Mouse (Mus musculus) ES-E14 (cell line): ENCODE measurements around the gene Cacnb4.

ENCODE experiments used
- CHD2 ChIP-seq: IDR thresholded peaks from 2 replicates; pipeline ENCODE4 v1.6.1; 2014; ENCODE audit warnings: mild to moderate bottlenecking, low read depth, low read length, inconsistent platforms
- HCFC1 ChIP-seq: IDR thresholded peaks from 2 replicates; pipeline ENCODE4 v1.6.1; 2012; ENCODE audit warnings: low read length, inconsistent platforms, borderline replicate concordance; ENCODE audit not compliant: insufficient read depth

DNA sequence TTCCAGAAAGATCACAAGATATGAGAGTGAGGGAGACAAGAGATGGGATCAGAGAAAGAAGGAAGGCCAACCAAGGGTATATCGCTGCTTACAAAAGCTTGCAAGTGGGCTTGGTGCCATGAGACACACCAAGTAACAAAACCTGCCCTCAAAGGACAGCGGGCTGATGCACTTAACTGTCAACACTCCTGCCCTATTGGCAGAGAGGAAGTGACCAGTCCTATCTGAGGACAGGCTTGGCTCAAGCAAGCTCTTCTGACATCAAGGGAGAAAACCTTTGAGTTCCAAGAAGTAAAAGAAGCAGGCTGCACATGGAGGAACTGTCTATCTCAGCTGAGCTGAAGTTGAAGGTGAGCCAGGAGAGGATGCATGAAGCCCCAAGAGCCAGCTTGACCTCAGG is 100.1 kb downstream of the Cacnb4 start:
- TF ChIP-seq HCFC1, result no peak
- TF ChIP-seq CHD2, result no peak
